Mouse (Mus musculus): ENCODE results near the gene Cdc14a. TPM values are rescaled to one million over a fixed set of nuclear protein-coding genes. Genes with fewer than 3 reads are reported as not detected.

The Cdc14a gene
- polyA plus RNA-seq, 1 experiment from 2014 or later: 14.3 TPM

GRCm38 (mm10) chr3:116249026-116249425, 174.8 kb downstream of the Cdc14a start:
- H3K36me3 ChIP-seq (ENCODE audit: insufficient read depth, low read length): no peaks in the 10 kb centered on the region
- ATAC-seq (ENCODE audit: low FRiP score, low TSS enrichment): no peak

GRCm38 (mm10) chr3:116244476-116244875, 179.4 kb downstream of the Cdc14a start:
- H3K4me2 ChIP-seq (replicated peaks; ENCODE audit: low read depth, low read length): no peak overlapping the region
- H3K36me3 ChIP-seq (ENCODE audit: insufficient read depth, low read length): no peaks in the 10 kb centered on the region
- H3K4me1 ChIP-seq (ENCODE audit: insufficient read depth, low read length): no peaks in the 10 kb centered on the region
- no peak overlapping the region for H3K4me3 ChIP-seq (ENCODE audit: low read length)
- H3K27me3 ChIP-seq (ENCODE audit: insufficient read depth, low read length): peaks cover 10% of the 10 kb centered on the region; the same call in 1 of the 2 replicates
- WGBS: 72% methylated on average over 6 of the region's 6 CpGs
- H3K9ac ChIP-seq (replicated peaks; ENCODE audit: low read length): no peak overlapping the region
- H3K27ac ChIP-seq (ENCODE audit: low read length): no peak overlapping the region
- H3K9me3 ChIP-seq (ENCODE audit: low read length): no peaks in the 10 kb centered on the region
- ATAC-seq (ENCODE audit: low FRiP score, low TSS enrichment): no peak

More at GRCm38 (mm10) chr3:116249026-116249425, 174.8 kb downstream of the Cdc14a start:
- peaks cover 49% of the 10 kb centered on the region for H3K27me3 ChIP-seq (ENCODE audit: insufficient read depth, low read length)
- H3K4me1 ChIP-seq (ENCODE audit: insufficient read depth, low read length): peaks cover 22% of the 10 kb centered on the region
- no peak overlapping the region for H3K4me3 ChIP-seq (ENCODE audit: low read length)
- WGBS: 71% methylated on average over 2 of the region's 2 CpGs
- H3K9ac ChIP-seq (replicated peaks; ENCODE audit: low read length): no peak overlapping the region
- no peak overlapping the region for H3K4me2 ChIP-seq (replicated peaks; ENCODE audit: low read depth, low read length)
- H3K27ac ChIP-seq (ENCODE audit: low read length): no peak overlapping the region
- no peaks in the 10 kb centered on the region for H3K9me3 ChIP-seq (ENCODE audit: low read length)

GRCm38 (mm10) chr3:116242685-116243084, 181.1 kb downstream of the Cdc14a start:
- H3K4me3 ChIP-seq (ENCODE audit: low read length): no peak overlapping the region
- 78% methylated on average over 9 of the region's 9 CpGs for WGBS
- no peaks in the 10 kb centered on the region for H3K4me1 ChIP-seq (ENCODE audit: insufficient read depth, low read length)
- H3K27me3 ChIP-seq (ENCODE audit: insufficient read depth, low read length): no peaks in the 10 kb centered on the region
- no peak for ATAC-seq (ENCODE audit: low FRiP score, low TSS enrichment)
- no peaks in the 10 kb centered on the region for H3K36me3 ChIP-seq (ENCODE audit: insufficient read depth, low read length)
- H3K9me3 ChIP-seq (ENCODE audit: low read length): no peaks in the 10 kb centered on the region
- H3K9ac ChIP-seq (replicated peaks; ENCODE audit: low read length): no peak overlapping the region
- no peak overlapping the region for H3K4me2 ChIP-seq (replicated peaks; ENCODE audit: low read depth, low read length)
- H3K27ac ChIP-seq (ENCODE audit: low read length): no peak overlapping the region

GRCm38 (mm10) chr3:116237527-116237926, 186.3 kb downstream of the Cdc14a start:
- 89% methylated on average over 5 of the region's 5 CpGs for WGBS
- no peak for ATAC-seq (ENCODE audit: low FRiP score, low TSS enrichment)

GRCm38 (mm10) chr3:116236856-116237255, 187.0 kb downstream of the Cdc14a start:
- no peak overlapping the region for H3K4me3 ChIP-seq (ENCODE audit: low read length)
- H3K4me2 ChIP-seq (replicated peaks; ENCODE audit: low read depth, low read length): no peak overlapping the region
- H3K4me1 ChIP-seq (ENCODE audit: insufficient read depth, low read length): no peaks in the 10 kb centered on the region
- H3K9me3 ChIP-seq (ENCODE audit: low read length): no peaks in the 10 kb centered on the region
- no peaks in the 10 kb centered on the region for H3K36me3 ChIP-seq (ENCODE audit: insufficient read depth, low read length)
- 76% methylated on average over 4 of the region's 4 CpGs for WGBS
- no peaks in the 10 kb centered on the region for H3K27me3 ChIP-seq (ENCODE audit: insufficient read depth, low read length)
- no peak overlapping the region for H3K9ac ChIP-seq (replicated peaks; ENCODE audit: low read length)
- H3K27ac ChIP-seq (ENCODE audit: low read length): no peak overlapping the region
- no peak for ATAC-seq (ENCODE audit: low FRiP score, low TSS enrichment)

More at GRCm38 (mm10) chr3:116237527-116237926, 186.3 kb downstream of the Cdc14a start:
- Histone ChIP-seq H3K9ac (replicated peaks; ENCODE audit: low read length) (no peak overlapping the region), H3K4me2 (replicated peaks; ENCODE audit: low read depth, low read length) (no peak overlapping the region), H3K36me3 (ENCODE audit: insufficient read depth, low read length) (no peaks in the 10 kb centered on the region), H3K27ac (ENCODE audit: low read length) (no peak overlapping the region), H3K4me3 (ENCODE audit: low read length) (no peak overlapping the region), H3K4me1 (ENCODE audit: insufficient read depth, low read length) (no peaks in the 10 kb centered on the region), H3K9me3 (ENCODE audit: low read length) (no peaks in the 10 kb centered on the region), H3K27me3 (ENCODE audit: insufficient read depth, low read length) (no peaks in the 10 kb centered on the region)

GRCm38 (mm10) chr3:116233515-116233914, 190.3 kb downstream of the Cdc14a start:
- Histone ChIP-seq H3K27me3 (ENCODE audit: insufficient read depth, low read length) (no peaks in the 10 kb centered on the region), H3K4me2 (replicated peaks; ENCODE audit: low read depth, low read length) (no peak overlapping the region), H3K4me1 (ENCODE audit: insufficient read depth, low read length) (no peaks in the 10 kb centered on the region), H3K9me3 (ENCODE audit: low read length) (no peaks in the 10 kb centered on the region), H3K4me3 (ENCODE audit: low read length) (no peak overlapping the region), H3K27ac (ENCODE audit: low read length) (no peak overlapping the region), H3K36me3 (ENCODE audit: insufficient read depth, low read length) (no peaks in the 10 kb centered on the region), H3K9ac (replicated peaks; ENCODE audit: low read length) (no peak overlapping the region)
- 78% methylated on average over 3 of the region's 3 CpGs for WGBS
- no peak for ATAC-seq (ENCODE audit: low FRiP score, low TSS enrichment)

- Histone ChIP-seq H3K4me2 (replicated peaks; ENCODE audit: low read depth, low read length) (no peak overlapping the region), H3K9me3 (ENCODE audit: low read length) (no peaks in the 10 kb centered on the region), H3K9ac (replicated peaks; ENCODE audit: low read length) (no peak overlapping the region), H3K36me3 (ENCODE audit: insufficient read depth, low read length) (no peaks in the 10 kb centered on the region), H3K4me1 (ENCODE audit: insufficient read depth, low read length) (no peaks in the 10 kb centered on the region), H3K27ac (ENCODE audit: low read length) (no peak overlapping the region), H3K4me3 (ENCODE audit: low read length) (no peak overlapping the region), H3K27me3 (ENCODE audit: insufficient read depth, low read length) (no peaks in the 10 kb centered on the region)
- 67% methylated on average over 5 of the region's 5 CpGs for WGBS
- ATAC-seq (ENCODE audit: low FRiP score, low TSS enrichment): no peak
These were observed 191.1 kb downstream of the Cdc14a start for GRCm38 (mm10) chr3:116232763-116233162.

GRCm38 (mm10) chr3:116229336-116229735, 194.5 kb downstream of the Cdc14a start:
- H3K27ac ChIP-seq (ENCODE audit: low read length): no peak overlapping the region
- WGBS: 85% methylated on average over 4 of the region's 4 CpGs
- ATAC-seq (ENCODE audit: low FRiP score, low TSS enrichment): no peak
- no peak overlapping the region for H3K4me2 ChIP-seq (replicated peaks; ENCODE audit: low read depth, low read length)
- no peak overlapping the region for H3K4me3 ChIP-seq (ENCODE audit: low read length)
- no peak overlapping the region for H3K9ac ChIP-seq (replicated peaks; ENCODE audit: low read length)
- H3K27me3 ChIP-seq (ENCODE audit: insufficient read depth, low read length): no peaks in the 10 kb centered on the region
- no peaks in the 10 kb centered on the region for H3K36me3 ChIP-seq (ENCODE audit: insufficient read depth, low read length)
- no peaks in the 10 kb centered on the region for H3K4me1 ChIP-seq (ENCODE audit: insufficient read depth, low read length)
- H3K9me3 ChIP-seq (ENCODE audit: low read length): no peaks in the 10 kb centered on the region

GRCm38 (mm10) chr3:116228360-116229245, 195.2 kb downstream of the Cdc14a start:
- H3K9me3 ChIP-seq (ENCODE audit: low read length): no peaks in the 10 kb centered on the region
- H3K4me1 ChIP-seq (ENCODE audit: insufficient read depth, low read length): no peaks in the 10 kb centered on the region
- no peak for ATAC-seq (ENCODE audit: low FRiP score, low TSS enrichment)
- no peak overlapping the region for H3K9ac ChIP-seq (replicated peaks; ENCODE audit: low read length)
- no peaks in the 10 kb centered on the region for H3K36me3 ChIP-seq (ENCODE audit: insufficient read depth, low read length)
- H3K27me3 ChIP-seq (ENCODE audit: insufficient read depth, low read length): no peaks in the 10 kb centered on the region
- H3K27ac ChIP-seq (ENCODE audit: low read length): no peak overlapping the region
- H3K4me3 ChIP-seq (ENCODE audit: low read length): no peak overlapping the region
- H3K4me2 ChIP-seq (replicated peaks; ENCODE audit: low read depth, low read length): no peak overlapping the region
- WGBS: 74% methylated on average over 11 of the region's 11 CpGs

- 85% methylated on average over 5 of the region's 5 CpGs for WGBS
- H3K36me3 ChIP-seq (ENCODE audit: insufficient read depth, low read length): no peaks in the 10 kb centered on the region
These were observed 196.4 kb downstream of the Cdc14a start for GRCm38 (mm10) chr3:116227383-116227782.

More at GRCm38 (mm10) chr3:116227383-116227782, 196.4 kb downstream of the Cdc14a start:
- Histone ChIP-seq H3K4me3 (ENCODE audit: low read length) (no peak overlapping the region), H3K9ac (replicated peaks; ENCODE audit: low read length) (no peak overlapping the region), H3K27ac (ENCODE audit: low read length) (no peak overlapping the region), H3K4me2 (replicated peaks; ENCODE audit: low read depth, low read length) (no peak overlapping the region), H3K27me3 (ENCODE audit: insufficient read depth, low read length) (no peaks in the 10 kb centered on the region), H3K9me3 (ENCODE audit: low read length) (no peaks in the 10 kb centered on the region), H3K4me1 (ENCODE audit: insufficient read depth, low read length) (peaks cover 2% of the 10 kb centered on the region; the same call in 1 of the 2 replicates)
- ATAC-seq (ENCODE audit: low FRiP score, low TSS enrichment): no peak
